Mouse (Mus musculus): ENCODE data around the gene Ttc19. TPM values are rescaled to one million over a fixed set of nuclear protein-coding genes. Genes with fewer than 3 reads are reported as not detected.

The Ttc19 gene
- total RNA-seq (2014; rRNA removed), result 14.0 and 14.8 TPM in 2 replicates
- polyA plus RNA-seq (2012; rRNA removed), result 8.0 and 8.2 TPM in 2 replicates

GRCm38 (mm10) chr11:62280675-62281600, at the start of gene Ttc19, which contains the start of gene Zswim7:
Gene Ttc19 (plus strand): TSS chr11:62281473.
Gene Zswim7 (minus strand): TSS chr11:62281375.
- H3K4me3 ChIP-seq (ENCODE audit: insufficient read depth, low read depth, low read length), result peak within 1 kb of the TSS; percentile 83
- H3K27me3 ChIP-seq (ENCODE audit: control insufficient read depth, insufficient read depth, low read length), result no peaks in the 10 kb centered on the region
- peak within 1 kb of the TSS; percentile 97 for H3K9ac ChIP-seq (ENCODE audit: low read depth, low read length)
- peaks cover 20% of the 10 kb centered on the region for H3K36me3 ChIP-seq (ENCODE audit: control insufficient read depth, insufficient read depth, low read length)
- H3K79me2 ChIP-seq (ENCODE audit: control insufficient read depth, insufficient read depth, low read length), result no peaks in the 10 kb centered on the region
- peaks cover 3% of the 10 kb centered on the region; the same call in 1 of the 2 replicates for H3K4me1 ChIP-seq (ENCODE audit: control insufficient read depth, insufficient read depth, low read length)
- peak; percentile 84 for DNase-seq (ENCODE audit: extremely low read depth, low read depth, low spot score)
- WGBS, result 1% methylated on average over 68 of the region's 68 CpGs
- peak within 1 kb of the TSS; percentile 86 for H3K27ac ChIP-seq (replicated peaks; ENCODE audit: insufficient read depth, low read depth, low read length)
- TF ChIP-seq CTCF (IDR thresholded peaks at IDR 0.05; ENCODE audit: low read depth, low read length), result peak; percentile 44
- TF ChIP-seq POLR2A (IDR thresholded peaks at IDR 0.05; ENCODE audit: extremely low read depth, insufficient read depth, low read length), result peak; percentile 69; the same call in 1 of the 2 replicates

- Histone ChIP-seq H3K79me2 (ENCODE audit: control insufficient read depth, insufficient read depth, low read length) (no peaks in the 10 kb centered on the region), H3K27me3 (ENCODE audit: control insufficient read depth, insufficient read depth, low read length) (no peaks in the 10 kb centered on the region), H3K9ac (ENCODE audit: low read depth, low read length) (no peak overlapping the region), H3K4me3 (ENCODE audit: insufficient read depth, low read depth, low read length) (no peak overlapping the region), H3K36me3 (ENCODE audit: control insufficient read depth, insufficient read depth, low read length) (no peaks in the 10 kb centered on the region), H3K27ac (replicated peaks; ENCODE audit: insufficient read depth, low read depth, low read length) (no peak overlapping the region), H3K4me1 (ENCODE audit: control insufficient read depth, insufficient read depth, low read length) (no peaks in the 10 kb centered on the region)
- DNase-seq (ENCODE audit: extremely low read depth, low read depth, low spot score), result no peak
- WGBS, result 69% methylated on average over 12 of the region's 12 CpGs
- TF ChIP-seq CTCF (IDR thresholded peaks at IDR 0.05; ENCODE audit: low read depth, low read length) (no peak), POLR2A (IDR thresholded peaks at IDR 0.05; ENCODE audit: extremely low read depth, insufficient read depth, low read length) (no peak)
These were observed 40.5 kb upstream of the Ttc19 start for GRCm38 (mm10) chr11:62240631-62241261.

GRCm38 (mm10) chr11:62243871-62244270, 37.4 kb upstream of the Ttc19 start:
- Histone ChIP-seq H3K79me2 (ENCODE audit: control insufficient read depth, insufficient read depth, low read length) (no peaks in the 10 kb centered on the region), H3K27me3 (ENCODE audit: control insufficient read depth, insufficient read depth, low read length) (peaks cover 7% of the 10 kb centered on the region; the same call in 1 of the 2 replicates), H3K9ac (ENCODE audit: low read depth, low read length) (no peak overlapping the region), H3K4me3 (ENCODE audit: insufficient read depth, low read depth, low read length) (no peak overlapping the region), H3K27ac (replicated peaks; ENCODE audit: insufficient read depth, low read depth, low read length) (no peak overlapping the region), H3K36me3 (ENCODE audit: control insufficient read depth, insufficient read depth, low read length) (no peaks in the 10 kb centered on the region), H3K4me1 (ENCODE audit: control insufficient read depth, insufficient read depth, low read length) (no peaks in the 10 kb centered on the region; the same call in 1 of the 2 replicates)
- TF ChIP-seq CTCF (IDR thresholded peaks at IDR 0.05; ENCODE audit: low read depth, low read length), result no peak
- no peak for TF ChIP-seq POLR2A (IDR thresholded peaks at IDR 0.05; ENCODE audit: extremely low read depth, insufficient read depth, low read length)
- 79% methylated on average over 8 of the region's 8 CpGs for WGBS
- DNase-seq (ENCODE audit: extremely low read depth, low read depth, low spot score), result no peak

GRCm38 (mm10) chr11:62244471-62244870, 36.8 kb upstream of the Ttc19 start:
- H3K27ac ChIP-seq (replicated peaks; ENCODE audit: insufficient read depth, low read depth, low read length), result no peak overlapping the region
- WGBS, result 92% methylated on average over 4 of the region's 4 CpGs
- H3K36me3 ChIP-seq (ENCODE audit: control insufficient read depth, insufficient read depth, low read length), result no peaks in the 10 kb centered on the region
- H3K4me1 ChIP-seq (ENCODE audit: control insufficient read depth, insufficient read depth, low read length), result peaks cover 3% of the 10 kb centered on the region; the same call in 1 of the 2 replicates
- no peak overlapping the region for H3K4me3 ChIP-seq (ENCODE audit: insufficient read depth, low read depth, low read length)
- TF ChIP-seq CTCF (IDR thresholded peaks at IDR 0.05; ENCODE audit: low read depth, low read length) (no peak), POLR2A (IDR thresholded peaks at IDR 0.05; ENCODE audit: extremely low read depth, insufficient read depth, low read length) (no peak)
- H3K79me2 ChIP-seq (ENCODE audit: control insufficient read depth, insufficient read depth, low read length), result no peaks in the 10 kb centered on the region
- H3K27me3 ChIP-seq (ENCODE audit: control insufficient read depth, insufficient read depth, low read length), result peaks cover 12% of the 10 kb centered on the region; the same call in 1 of the 2 replicates
- H3K9ac ChIP-seq (ENCODE audit: low read depth, low read length), result no peak overlapping the region
- no peak for DNase-seq (ENCODE audit: extremely low read depth, low read depth, low spot score)

- peak overlapping the region; percentile 69; the same call in 1 of the 2 replicates for H3K4me3 ChIP-seq (ENCODE audit: insufficient read depth, low read depth, low read length)
- no peak overlapping the region for H3K9ac ChIP-seq (ENCODE audit: low read depth, low read length)
- DNase-seq (ENCODE audit: extremely low read depth, low read depth, low spot score), result no peak
- H3K27ac ChIP-seq (replicated peaks; ENCODE audit: insufficient read depth, low read depth, low read length), result no peak overlapping the region
- H3K36me3 ChIP-seq (ENCODE audit: control insufficient read depth, insufficient read depth, low read length), result no peaks in the 10 kb centered on the region
- H3K79me2 ChIP-seq (ENCODE audit: control insufficient read depth, insufficient read depth, low read length), result no peaks in the 10 kb centered on the region
- H3K27me3 ChIP-seq (ENCODE audit: control insufficient read depth, insufficient read depth, low read length), result peaks cover 12% of the 10 kb centered on the region; the same call in 1 of the 2 replicates
- TF ChIP-seq CTCF (IDR thresholded peaks at IDR 0.05; ENCODE audit: low read depth, low read length) (no peak), POLR2A (IDR thresholded peaks at IDR 0.05; ENCODE audit: extremely low read depth, insufficient read depth, low read length) (no peak)
- 28% methylated on average over 18 of the region's 18 CpGs for WGBS
- H3K4me1 ChIP-seq (ENCODE audit: control insufficient read depth, insufficient read depth, low read length), result peaks cover 3% of the 10 kb centered on the region; the same call in 1 of the 2 replicates
These were observed 33.4 kb upstream of the Ttc19 start for GRCm38 (mm10) chr11:62247759-62248400.

Data from liver, adult 2 months (tissue).